In genomic region chr3:90626266-90627021, GRCm38 (mm10) we compare ENCODE assay signal across 32 mouse cellular contexts. TPM values are rescaled to one million over a fixed set of nuclear protein-coding genes. Genes with fewer than 3 reads are reported as not detected.
DNase-seq lines count a peak whose midpoint lies in the region; ATAC-seq and TF ChIP-seq lines count a peak whose summit lies in the region.
"Had no signal": no experiment of that assay in that cellular context is flagged by ENCODE, and none has a peak within 500 bp of the region (broad histone marks: within the 10 kb centered on the region; RNA-seq: fewer than 3 reads in every experiment).

No protein-coding gene starts in this region.

- peaks cover 26% of the 10 kb centered on the region for H3K4me1 ChIP-seq in hindbrain, embryonic 10.5 days (replicated peaks)
- peaks cover 22% of the 10 kb centered on the region for H3K4me1 ChIP-seq in hindbrain, embryonic 13.5 days (replicated peaks)
- H3K4me1 ChIP-seq in lung, postnatal 0 days (ENCODE audit: insufficient read depth, low read depth, low read length), result no peaks in the 10 kb centered on the region
- H3K4me1 ChIP-seq in small intestine, adult 2 months (ENCODE audit: control insufficient read depth, insufficient read depth, insufficient read length, low read length), result peaks cover 18% of the 10 kb centered on the region
- H3K4me1 ChIP-seq: liver, embryonic 13.5 days had no signal

- H3K4me2 ChIP-seq in hindbrain, embryonic 13.5 days, result no peak overlapping the region
- H3K4me2 ChIP-seq in lung, postnatal 0 days (replicated peaks; ENCODE audit: low read depth, low read length), result no peak overlapping the region
- H3K4me2 ChIP-seq: heart, embryonic 11.5 days; liver, embryonic 13.5 days; neural tube, embryonic 12.5 days had no signal

- no peaks in the 10 kb centered on the region for H3K36me3 ChIP-seq in hindbrain, embryonic 10.5 days
- no peaks in the 10 kb centered on the region for H3K36me3 ChIP-seq in hindbrain, embryonic 13.5 days
- no peaks in the 10 kb centered on the region for H3K36me3 ChIP-seq in lung, postnatal 0 days (ENCODE audit: insufficient read depth, low read length)
- no peaks in the 10 kb centered on the region for H3K36me3 ChIP-seq in small intestine, adult 2 months (ENCODE audit: control insufficient read depth, insufficient read depth, low read length)
- H3K36me3 ChIP-seq: forebrain, embryonic 10.5 days; G1E; liver, embryonic 13.5 days; neural tube, embryonic 12.5 days had no signal

- no peak for TF ChIP-seq POLR2A in small intestine, adult 2 months (IDR thresholded peaks at IDR 0.05; ENCODE audit: low read depth, low read length)

- no peak overlapping the region for H3K4me3 ChIP-seq in hindbrain, embryonic 10.5 days
- no peak overlapping the region for H3K4me3 ChIP-seq in hindbrain, embryonic 13.5 days
- H3K4me3 ChIP-seq in lung, postnatal 0 days (ENCODE audit: low read depth, low read length), result no peak overlapping the region
- H3K4me3 ChIP-seq in small intestine, adult 2 months (ENCODE audit: low read depth, low read length), result no peak overlapping the region
- H3K4me3 ChIP-seq: forebrain, embryonic 10.5 days; liver, embryonic 13.5 days; megakaryocyte, embryonic 14.5 days; neural tube, embryonic 12.5 days had no signal

- H3K27me3 ChIP-seq in hindbrain, embryonic 10.5 days (ENCODE audit: insufficient read depth, poor library complexity, severe bottlenecking), result no peaks in the 10 kb centered on the region
- H3K27me3 ChIP-seq in hindbrain, embryonic 13.5 days, result no peaks in the 10 kb centered on the region
- no peaks in the 10 kb centered on the region for H3K27me3 ChIP-seq in lung, postnatal 0 days (replicated peaks; ENCODE audit: insufficient read depth, low read length)
- H3K27me3 ChIP-seq in small intestine, adult 2 months (ENCODE audit: control insufficient read depth, insufficient read depth, low read length), result no peaks in the 10 kb centered on the region
- H3K27me3 ChIP-seq: CH12.LX; liver, embryonic 13.5 days; neural tube, embryonic 12.5 days; Patski had no signal

- TF ChIP-seq EP300 in lung, postnatal 0 days (IDR thresholded peaks at IDR 0.05), result no peak

- H3K9ac ChIP-seq in hindbrain, embryonic 13.5 days, result no peak overlapping the region
- no peak overlapping the region for H3K9ac ChIP-seq in lung, postnatal 0 days (replicated peaks; ENCODE audit: low read depth)
- H3K9ac ChIP-seq: liver, embryonic 13.5 days; neural tube, embryonic 12.5 days had no signal

- TF ChIP-seq CTCF in lung, postnatal 0 days (IDR thresholded peaks at IDR 0.05), result no peak
- no peak for TF ChIP-seq CTCF in small intestine, adult 2 months (IDR thresholded peaks at IDR 0.05; ENCODE audit: extremely low read depth, insufficient read length, insufficient replicate concordance, low read depth, low read length)

- no peaks in the 10 kb centered on the region for H3K9me3 ChIP-seq in hindbrain, embryonic 10.5 days
- H3K9me3 ChIP-seq in hindbrain, embryonic 13.5 days, result no peaks in the 10 kb centered on the region
- no peaks in the 10 kb centered on the region for H3K9me3 ChIP-seq in lung, postnatal 0 days (ENCODE audit: low read length)
- H3K9me3 ChIP-seq: forebrain, embryonic 10.5 days; G1E; liver, embryonic 13.5 days; megakaryocyte, embryonic 14.5 days; neural tube, embryonic 12.5 days had no signal

- WGBS in hindbrain, embryonic 10.5 days, result 79% methylated on average over 9 of the region's 9 CpGs
- WGBS in hindbrain, embryonic 13.5 days, result 79% methylated on average over 9 of the region's 9 CpGs
- WGBS in lung, postnatal 0 days, result 26% methylated on average over 9 of the region's 9 CpGs
- 26% methylated on average over 9 of the region's 9 CpGs for WGBS in small intestine, adult 2 months

- no peak for ATAC-seq in hindbrain, embryonic 13.5 days (ENCODE audit: low FRiP score)
- ATAC-seq in lung, postnatal 0 days, result no peak
- ATAC-seq: Patski had no signal

- no peak for DNase-seq in hindbrain, embryonic 10.5 days (ENCODE audit: low spot score)
- peak; percentile 42 for DNase-seq in lung, postnatal 0 days (ENCODE audit: low spot score)
- no peak for DNase-seq in lung, postnatal 4 days
- no peak for DNase-seq in gastrocnemius, adult 8-10 months (ENCODE audit: low spot score in 2 of 2)
- DNase-seq in cerebellum, adult 11 months, result no peak
- DNase-seq: adrenal gland, postnatal 36 days; B cell, adult 2 months; cerebellum, adult 9-11 months; heart, postnatal 10 days; kidney, adult 9 months; kidney, postnatal 36 days; liver, embryonic 13.5 days; lung, adult 2 months; midbrain, embryonic 14.5 days; retina, postnatal 1 day; right cerebral cortex, postnatal 25 days had no signal

- 0 out of 2 replicates have a peak overlapping the region, but pooled peaks have one; percentile 2 for H3K27ac ChIP-seq in hindbrain, embryonic 10.5 days
- no peak overlapping the region for H3K27ac ChIP-seq in hindbrain, embryonic 13.5 days
- H3K27ac ChIP-seq in lung, postnatal 0 days (ENCODE audit: low read length), result no peak overlapping the region
- peak overlapping the region; percentile 47 for H3K27ac ChIP-seq in small intestine, adult 2 months (ENCODE audit: insufficient read depth, low read depth, low read length)
- H3K27ac ChIP-seq: forebrain, embryonic 10.5 days; liver, embryonic 13.5 days; neural tube, embryonic 12.5 days had no signal

RNA-seq across cellular contexts. Expression of gene S100a6, which starts 13.8 kb away (rescaled TPM):
- polyA plus RNA-seq in hindbrain, embryonic 10.5 days (2016; fragmentation: Nextera tagmentation; extraction: Ambion mirVana), result 14.4 and 18.3 TPM in 2 replicates
- polyA plus RNA-seq in hindbrain, embryonic 13.5 days (2015; fragmentation: Nextera tagmentation; extraction: Ambion mirVana), result 38.4 and 42.3 TPM in 2 replicates
- polyA plus RNA-seq in lung, postnatal 0 days (2015; fragmentation: Nextera tagmentation; extraction: Ambion mirVana), result 1,618 and 1,721 TPM in 2 replicates
- 234 and 369 TPM in 2 replicates for polyA plus RNA-seq in small intestine, adult 2 months (2012; rRNA removed)
- total RNA-seq in gastrocnemius, adult 8-10 months (2022), result 10 to 100 TPM; 38.3 to 90.6 (median 55.1) TPM
- total RNA-seq: CH12.LX, G1E had no signal
- polyA plus RNA-seq: G1E had no signal

RNA-seq across cellular contexts. Expression of gene S100a5, which starts 18.1 kb away (rescaled TPM):
- not detected in 2 replicates for polyA plus RNA-seq in hindbrain, embryonic 10.5 days (2016; fragmentation: Nextera tagmentation; extraction: Ambion mirVana)
- polyA plus RNA-seq in hindbrain, embryonic 13.5 days (2015; fragmentation: Nextera tagmentation; extraction: Ambion mirVana), result not detected in 2 replicates
- not detected in 2 replicates for polyA plus RNA-seq in lung, postnatal 0 days (2015; fragmentation: Nextera tagmentation; extraction: Ambion mirVana)
- polyA plus RNA-seq in small intestine, adult 2 months (2012; rRNA removed), result not detected in 2 replicates
- total RNA-seq in gastrocnemius, adult 8-10 months (2022), result 1 to 10 TPM in 2 of 4 experiments, under 1 TPM in 1, not detected in 1; 0.68 to 2.5 (median 2.2) TPM
- total RNA-seq: adrenal gland, adult 18-20 months; adrenal gland, postnatal 36 days; CH12.LX; common myeloid progenitor, adult 5-6 weeks; G1E; gastrocnemius, postnatal 4 days; heart, postnatal 10 days; left cerebral cortex, postnatal 36 days had no signal
- polyA plus RNA-seq: forebrain, embryonic 10.5 days; G1E; heart, embryonic 11.5 days; hindbrain, embryonic 11.5 days; limb, embryonic 14.5 days; liver, embryonic 13.5 days; lung, adult 2 months; midbrain, embryonic 14.5 days; neural tube, embryonic 12.5 days; Patski; testis, adult 2 months had no signal

RNA-seq across cellular contexts. Expression of gene S100a4, which starts 22.9 kb away (rescaled TPM):
- not detected in 2 replicates for polyA plus RNA-seq in hindbrain, embryonic 10.5 days (2016; fragmentation: Nextera tagmentation; extraction: Ambion mirVana)
- polyA plus RNA-seq in hindbrain, embryonic 13.5 days (2015; fragmentation: Nextera tagmentation; extraction: Ambion mirVana), result 0.75 and 1.5 TPM in 2 replicates
- polyA plus RNA-seq in lung, postnatal 0 days (2015; fragmentation: Nextera tagmentation; extraction: Ambion mirVana), result 18.4 and 24.3 TPM in 2 replicates
- polyA plus RNA-seq in small intestine, adult 2 months (2012; rRNA removed), result 1.8 and 3.7 TPM in 2 replicates
- 10 to 100 TPM in 2 of 4 experiments, 1 to 10 TPM in 2; 4.9 to 29.2 (median 11.3) TPM for total RNA-seq in gastrocnemius, adult 8-10 months (2022)
- total RNA-seq: G1E had no signal
- polyA plus RNA-seq: forebrain, embryonic 10.5 days; G1E had no signal

RNA-seq across cellular contexts. Expression of gene Gm42674, which starts 24.7 kb away (rescaled TPM):
- not detected in 2 replicates for polyA plus RNA-seq in hindbrain, embryonic 10.5 days (2016; fragmentation: Nextera tagmentation; extraction: Ambion mirVana)
- not detected in 2 replicates for polyA plus RNA-seq in hindbrain, embryonic 13.5 days (2015; fragmentation: Nextera tagmentation; extraction: Ambion mirVana)
- polyA plus RNA-seq in lung, postnatal 0 days (2015; fragmentation: Nextera tagmentation; extraction: Ambion mirVana), result not detected in 2 replicates
- not detected in 2 replicates for polyA plus RNA-seq in small intestine, adult 2 months (2012; rRNA removed)
- total RNA-seq in gastrocnemius, adult 8-10 months (2022), result not detected
- total RNA-seq: adrenal gland, adult 18-20 months; adrenal gland, postnatal 36 days; CH12.LX; common myeloid progenitor, adult 5-6 weeks; G1E; gastrocnemius, postnatal 4 days; heart, postnatal 10 days; left cerebral cortex, postnatal 36 days had no signal
- polyA plus RNA-seq: forebrain, embryonic 10.5 days; G1E; heart, embryonic 11.5 days; hindbrain, embryonic 11.5 days; limb, embryonic 14.5 days; liver, embryonic 13.5 days; lung, adult 2 months; midbrain, embryonic 14.5 days; neural tube, embryonic 12.5 days; Patski; testis, adult 2 months had no signal

RNA-seq across cellular contexts. Expression of gene S100a7a, which starts 27.4 kb away (rescaled TPM):
- not detected in 2 replicates for polyA plus RNA-seq in hindbrain, embryonic 10.5 days (2016; fragmentation: Nextera tagmentation; extraction: Ambion mirVana)
- polyA plus RNA-seq in hindbrain, embryonic 13.5 days (2015; fragmentation: Nextera tagmentation; extraction: Ambion mirVana), result not detected in 2 replicates
- polyA plus RNA-seq in lung, postnatal 0 days (2015; fragmentation: Nextera tagmentation; extraction: Ambion mirVana), result 0.08 and 0.27 TPM in 2 replicates
- 0.11 TPM in 1 of 2 replicates, not detected in the other for polyA plus RNA-seq in small intestine, adult 2 months (2012; rRNA removed)
- not detected for total RNA-seq in gastrocnemius, adult 8-10 months (2022)
- total RNA-seq: CH12.LX; common myeloid progenitor, adult 5-6 weeks; G1E had no signal
- polyA plus RNA-seq: forebrain, embryonic 10.5 days; G1E; heart, embryonic 11.5 days; hindbrain, embryonic 11.5 days; liver, embryonic 13.5 days; midbrain, embryonic 14.5 days; neural tube, embryonic 12.5 days; testis, adult 2 months had no signal

Comparison
In these comparisons a context has a peak if more than half of its experiments do, and no peak if none do; other contexts are left out.
1. H3K27ac ChIP-seq: peak in hindbrain, embryonic 10.5 days (single experiment) and small intestine, adult 2 months (single experiment); none in hindbrain, embryonic 13.5 days (single experiment) and lung, postnatal 0 days (single experiment).